Mouse (Mus musculus) left cerebral cortex, postnatal 4 days (tissue): ENCODE measurements around the gene Wnt9a. TPM values are rescaled to one million over a fixed set of nuclear protein-coding genes. Genes with fewer than 3 reads are reported as not detected.

Experiments
- DNase-seq: peaks from one replicate; pipeline ENCODE4 v3.0.0-alpha.2; 2022
- intact Hi-C: fragments of 180-260 bp; cut with DNase I; formaldehyde crosslinking; loops from one replicate; pipeline ENCODE4 v1.15.1; 2025
- microRNA-seq: library from miRNA; unstranded; fragments of <30 nt; microRNA quantifications from one replicate; pipeline ENCODE4 v1.2.0, GENCODE M21; 2022
- total RNA-seq, 2 experiments: library from RNA; stranded (reverse); gene quantifications; 2 replicates each; pipeline ENCODE4 v1.2.3; 2021

The Wnt9a gene
- total RNA-seq, 2 experiments from 2014 or later: 3.4 to 4.3 TPM

GRCm38 (mm10) chr11:59379547-59379946 lies 72.8 kb downstream of the Wnt9a start:
- no peak for DNase-seq
- intact Hi-C loops: no loop called here

Small RNA genes lying within 50 kb of the gene (microRNA-seq; reads per million reads assigned to microRNA genes)
- not detected for gene Gm24756

Other genes starting within 250 kb of the Wnt9a start
- 1 to 10 TPM; 4.4 to 4.7 TPM for gene Obscn, start 170.5 kb upstream of the Wnt9a start, total RNA-seq
- 10 to 100 TPM in 1 of 2 experiments, 1 to 10 TPM in 1; 8.9 to 13.1 TPM for gene Iba57, start 143.2 kb upstream of the Wnt9a start, total RNA-seq
- gene Gjc2, start 123.7 kb upstream of the Wnt9a start, total RNA-seq: under 1 TPM; 0.86 to 0.89 TPM
- 100 to 1,000 TPM in 1 of 2 experiments, 10 to 100 TPM in 1; 93.9 to 107 TPM for gene Guk1, start 114.7 kb upstream of the Wnt9a start, total RNA-seq
- 10 to 100 TPM; 28.8 to 33.5 TPM for gene Mrpl55, start 104.4 kb upstream of the Wnt9a start, total RNA-seq
- gene 2310033P09Rik, start 98.6 kb upstream of the Wnt9a start, total RNA-seq: 10 to 100 TPM; 15.5 to 18.6 TPM
- gene Arf1, start 78.7 kb upstream of the Wnt9a start, total RNA-seq: 100 to 1,000 TPM; 389 TPM
- not detected for gene Wnt3a, start 16.2 kb upstream of the Wnt9a start, total RNA-seq
- gene Prss38, start 68.7 kb downstream of the Wnt9a start, total RNA-seq: not detected
- 10 to 100 TPM; 27.4 to 29.6 TPM for gene Jmjd4, start 143.1 kb downstream of the Wnt9a start, total RNA-seq
- 100 to 1,000 TPM; 267 to 307 TPM for gene Snap47, start 144.3 kb downstream of the Wnt9a start, total RNA-seq
- 1 to 10 TPM; 7.1 to 7.5 TPM for gene Zfp867, start 165.5 kb downstream of the Wnt9a start, total RNA-seq
- 10 to 100 TPM; 16.9 to 20.4 TPM for gene Zkscan17, start 219.8 kb downstream of the Wnt9a start, total RNA-seq
- under 1 TPM; 0.50 to 0.60 TPM for gene Nlrp3, start 234.6 kb downstream of the Wnt9a start, total RNA-seq